In genomic region chr4:116222843-116223119, GRCm38 (mm10) we compare ENCODE assay signal across 9 mouse cellular contexts. TPM values are rescaled to one million over a fixed set of nuclear protein-coding genes. Genes with fewer than 3 reads are reported as not detected.
DNase-seq lines count a peak whose midpoint lies in the region; ATAC-seq and TF ChIP-seq lines count a peak whose summit lies in the region.
"Had no signal": no experiment of that assay in that cellular context is flagged by ENCODE, and none has a peak within 500 bp of the region (broad histone marks: within the 10 kb centered on the region; RNA-seq: fewer than 3 reads in every experiment).

No protein-coding gene starts in this region.

- TF ChIP-seq CTCF in lung, postnatal 0 days (IDR thresholded peaks at IDR 0.05) = no peak

- H3K9ac ChIP-seq in lung, postnatal 0 days (replicated peaks; ENCODE audit: low read depth) = 0 out of 2 replicates have a peak overlapping the region, but pooled peaks have one; percentile 75
- peak overlapping the region; percentile 98 for H3K9ac ChIP-seq in forebrain, embryonic 14.5 days (ENCODE audit: low read length)
- peak overlapping the region; percentile 95 for H3K9ac ChIP-seq in limb, embryonic 14.5 days (ENCODE audit: low read depth, low read length, severe bottlenecking)
- peak overlapping the region; percentile 91 for H3K9ac ChIP-seq in stomach, embryonic 16.5 days (ENCODE audit: low read length)

- no peaks in the 10 kb centered on the region for H3K4me1 ChIP-seq in lung, postnatal 0 days (ENCODE audit: insufficient read depth, low read depth, low read length)
- peaks cover 10% of the 10 kb centered on the region for H3K4me1 ChIP-seq in forebrain, embryonic 14.5 days (ENCODE audit: control insufficient read depth, insufficient read depth, low read length)
- H3K4me1 ChIP-seq in limb, embryonic 14.5 days (ENCODE audit: control insufficient read depth, insufficient read depth, low read length) = 0 out of 2 replicates have a peak, but pooled peaks cover 4% of the 10 kb centered on the region
- H3K4me1 ChIP-seq in stomach, embryonic 16.5 days (ENCODE audit: control insufficient read depth, insufficient read depth, low read length) = peaks cover 4% of the 10 kb centered on the region; the same call in 1 of the 2 replicates

- H3K36me3 ChIP-seq in lung, postnatal 0 days (ENCODE audit: insufficient read depth, low read length) = no peaks in the 10 kb centered on the region
- no peaks in the 10 kb centered on the region for H3K36me3 ChIP-seq in forebrain, embryonic 14.5 days (ENCODE audit: control insufficient read depth, insufficient read depth, low read length)
- H3K36me3 ChIP-seq in limb, embryonic 14.5 days (ENCODE audit: control insufficient read depth, insufficient read depth, low read length) = no peaks in the 10 kb centered on the region
- H3K36me3 ChIP-seq in stomach, embryonic 16.5 days (ENCODE audit: control insufficient read depth, insufficient read depth, low read length) = no peaks in the 10 kb centered on the region

- TF ChIP-seq POLR2A in limb, embryonic 14.5 days (IDR thresholded peaks at IDR 0.05; ENCODE audit: borderline replicate concordance, extremely low read depth, insufficient read depth, insufficient read length) = no peak

- 3% methylated on average over 6 of the region's 6 CpGs for WGBS in lung, postnatal 0 days
- WGBS in forebrain, embryonic 14.5 days = under 1% methylated on average over 6 of the region's 6 CpGs
- 5% methylated on average over 6 of the region's 6 CpGs for WGBS in limb, embryonic 14.5 days
- WGBS in stomach, embryonic 16.5 days = 6% methylated on average over 6 of the region's 6 CpGs

- DNase-seq in lung, postnatal 0 days (ENCODE audit: low spot score) = no peak
- no peak for DNase-seq in lung, postnatal 10 days
- DNase-seq in forebrain, embryonic 14.5 days (ENCODE audit: low spot score) = peak; percentile 30
- no peak for DNase-seq in limb, embryonic 14.5 days (ENCODE audit: low spot score)
- DNase-seq: right cerebral cortex, postnatal 14 days had no signal

- H3K4me2 ChIP-seq in lung, postnatal 0 days (replicated peaks; ENCODE audit: low read depth, low read length) = peak overlapping the region; percentile 84
- peak overlapping the region; percentile 53 for H3K4me2 ChIP-seq in forebrain, embryonic 14.5 days (ENCODE audit: low read length)
- peak overlapping the region; percentile 74 for H3K4me2 ChIP-seq in limb, embryonic 14.5 days (replicated peaks; ENCODE audit: low read depth, low read length, severe bottlenecking)
- H3K4me2 ChIP-seq in stomach, embryonic 16.5 days (ENCODE audit: low read depth, low read length) = peak overlapping the region; percentile 78

- no peaks in the 10 kb centered on the region for H3K27me3 ChIP-seq in lung, postnatal 0 days (replicated peaks; ENCODE audit: insufficient read depth, low read length)
- H3K27me3 ChIP-seq in forebrain, embryonic 14.5 days (replicated peaks; ENCODE audit: control insufficient read depth, insufficient read depth, low read length) = no peaks in the 10 kb centered on the region
- H3K27me3 ChIP-seq in limb, embryonic 14.5 days (ENCODE audit: control insufficient read depth, insufficient read depth, low read length) = no peaks in the 10 kb centered on the region
- no peaks in the 10 kb centered on the region for H3K27me3 ChIP-seq in stomach, embryonic 16.5 days (ENCODE audit: control insufficient read depth, insufficient read depth, low read length)

- no peak overlapping the region for H3K27ac ChIP-seq in lung, postnatal 0 days (ENCODE audit: low read length)
- H3K27ac ChIP-seq in forebrain, embryonic 14.5 days (ENCODE audit: low read depth, low read length) = peak overlapping the region; percentile 100; the same call in 1 of the 2 replicates
- H3K27ac ChIP-seq in limb, embryonic 14.5 days (replicated peaks; ENCODE audit: low read depth, low read length) = peak overlapping the region; percentile 99
- H3K27ac ChIP-seq in stomach, embryonic 16.5 days (ENCODE audit: low read length) = no peak overlapping the region

- no peak for TF ChIP-seq EP300 in lung, postnatal 0 days (IDR thresholded peaks at IDR 0.05)

- peak overlapping the region; percentile 67 for H3K4me3 ChIP-seq in lung, postnatal 0 days (ENCODE audit: low read depth, low read length)
- H3K4me3 ChIP-seq in forebrain, embryonic 14.5 days (ENCODE audit: low read depth, low read length) = peak overlapping the region; percentile 73
- H3K4me3 ChIP-seq in limb, embryonic 14.5 days (replicated peaks; ENCODE audit: low read length) = peak overlapping the region; percentile 76
- peak overlapping the region; percentile 87 for H3K4me3 ChIP-seq in stomach, embryonic 16.5 days (replicated peaks; ENCODE audit: low read length)

- ATAC-seq in lung, postnatal 0 days = no peak
- ATAC-seq in forebrain, embryonic 14.5 days = no peak
- ATAC-seq in limb, embryonic 14.5 days (ENCODE audit: low FRiP score, low read depth) = no peak
- ATAC-seq in stomach, embryonic 16.5 days (ENCODE audit: insufficient read depth, low FRiP score) = no peak
- ATAC-seq in erythroid progenitor cell, adult 5-6 weeks (replicated peaks; ENCODE audit: low FRiP score, poor library complexity, severe bottlenecking) = no peak
- ATAC-seq in megakaryocyte progenitor cell, adult 5-6 weeks (replicated peaks; ENCODE audit: poor library complexity) = no peak

- H3K9me3 ChIP-seq in lung, postnatal 0 days (ENCODE audit: low read length) = no peaks in the 10 kb centered on the region
- H3K9me3 ChIP-seq in forebrain, embryonic 14.5 days (replicated peaks; ENCODE audit: control insufficient read depth, low read length) = no peaks in the 10 kb centered on the region
- no peaks in the 10 kb centered on the region for H3K9me3 ChIP-seq in limb, embryonic 14.5 days (ENCODE audit: control insufficient read depth, low read length)
- H3K9me3 ChIP-seq in stomach, embryonic 16.5 days (replicated peaks; ENCODE audit: control insufficient read depth, low read length) = no peaks in the 10 kb centered on the region

RNA-seq across cellular contexts. Expression of gene Pik3r3, which starts 1.4 kb away (rescaled TPM):
- polyA plus RNA-seq in lung, postnatal 0 days (2015; fragmentation: Nextera tagmentation; extraction: Ambion mirVana) = 10.0 and 11.7 TPM in 2 replicates
- polyA plus RNA-seq in forebrain, embryonic 14.5 days (2014; fragmentation: Nextera tagmentation; extraction: Ambion mirVana) = 71.4 and 93.5 TPM in 2 replicates
- 24.8 and 27.1 TPM in 2 replicates for polyA plus RNA-seq in limb, embryonic 14.5 days (2012; rRNA removed)
- 14.7 and 21.7 TPM in 2 replicates for polyA plus RNA-seq in limb, embryonic 14.5 days (2014; fragmentation: Nextera tagmentation; extraction: Ambion mirVana)
- 12.3 and 12.6 TPM in 2 replicates for polyA plus RNA-seq in stomach, embryonic 16.5 days (2015; fragmentation: Nextera tagmentation; extraction: Ambion mirVana)
- total RNA-seq in erythroid progenitor cell, adult 5-6 weeks (2015; ENCODE audit: low replicate concordance) = 1.8 and 2.1 TPM in 2 replicates
- total RNA-seq in erythroid progenitor cell, adult 5-6 weeks (2017; ENCODE audit: low replicate concordance) = 0.26 and 5.7 TPM in 2 replicates
- 0.07 TPM in 2 replicates for total RNA-seq in megakaryocyte progenitor cell, adult 5-6 weeks (2015)
- 0.29 and 1.1 TPM in 2 replicates for total RNA-seq in megakaryocyte progenitor cell, adult 5-6 weeks (2017)

RNA-seq across cellular contexts. Expression of gene Gm49337, which starts 49.6 kb away (rescaled TPM):
- not detected in 2 replicates for polyA plus RNA-seq in lung, postnatal 0 days (2015; fragmentation: Nextera tagmentation; extraction: Ambion mirVana)
- not detected in 2 replicates for polyA plus RNA-seq in forebrain, embryonic 14.5 days (2014; fragmentation: Nextera tagmentation; extraction: Ambion mirVana)
- not detected in 2 replicates for polyA plus RNA-seq in limb, embryonic 14.5 days (2012; rRNA removed)
- polyA plus RNA-seq in limb, embryonic 14.5 days (2014; fragmentation: Nextera tagmentation; extraction: Ambion mirVana) = not detected in 2 replicates
- not detected in 2 replicates for polyA plus RNA-seq in stomach, embryonic 16.5 days (2015; fragmentation: Nextera tagmentation; extraction: Ambion mirVana)
- not detected in 2 replicates for total RNA-seq in erythroid progenitor cell, adult 5-6 weeks (2015; ENCODE audit: low replicate concordance)
- 1.7 TPM in 1 of 2 replicates, not detected in the other for total RNA-seq in erythroid progenitor cell, adult 5-6 weeks (2017; ENCODE audit: low replicate concordance)
- total RNA-seq in megakaryocyte progenitor cell, adult 5-6 weeks (2015) = 0.12 TPM in 1 of 2 replicates, not detected in the other
- total RNA-seq in megakaryocyte progenitor cell, adult 5-6 weeks (2017) = not detected in 2 replicates
- polyA plus RNA-seq: brain, embryonic 14.5 days had no signal

RNA-seq across cellular contexts. Expression of gene 1700042G07Rik, which starts 49.6 kb away (rescaled TPM):
- polyA plus RNA-seq in lung, postnatal 0 days (2015; fragmentation: Nextera tagmentation; extraction: Ambion mirVana) = not detected in 2 replicates
- polyA plus RNA-seq in forebrain, embryonic 14.5 days (2014; fragmentation: Nextera tagmentation; extraction: Ambion mirVana) = not detected in 2 replicates
- not detected in 2 replicates for polyA plus RNA-seq in limb, embryonic 14.5 days (2012; rRNA removed)
- not detected in 2 replicates for polyA plus RNA-seq in limb, embryonic 14.5 days (2014; fragmentation: Nextera tagmentation; extraction: Ambion mirVana)
- not detected in 2 replicates for polyA plus RNA-seq in stomach, embryonic 16.5 days (2015; fragmentation: Nextera tagmentation; extraction: Ambion mirVana)
- not detected in 2 replicates for total RNA-seq in erythroid progenitor cell, adult 5-6 weeks (2015; ENCODE audit: low replicate concordance)
- total RNA-seq in erythroid progenitor cell, adult 5-6 weeks (2017; ENCODE audit: low replicate concordance) = not detected in 2 replicates
- not detected in 2 replicates for total RNA-seq in megakaryocyte progenitor cell, adult 5-6 weeks (2015)
- not detected in 2 replicates for total RNA-seq in megakaryocyte progenitor cell, adult 5-6 weeks (2017)
- polyA plus RNA-seq: brain, embryonic 14.5 days had no signal

RNA-seq across cellular contexts. Expression of gene Tspan1, which starts 55.4 kb away (rescaled TPM):
- 118 and 131 TPM in 2 replicates for polyA plus RNA-seq in lung, postnatal 0 days (2015; fragmentation: Nextera tagmentation; extraction: Ambion mirVana)
- not detected in 2 replicates for polyA plus RNA-seq in forebrain, embryonic 14.5 days (2014; fragmentation: Nextera tagmentation; extraction: Ambion mirVana)
- not detected in 2 replicates for polyA plus RNA-seq in limb, embryonic 14.5 days (2012; rRNA removed)
- not detected in 2 replicates for polyA plus RNA-seq in limb, embryonic 14.5 days (2014; fragmentation: Nextera tagmentation; extraction: Ambion mirVana)
- polyA plus RNA-seq in stomach, embryonic 16.5 days (2015; fragmentation: Nextera tagmentation; extraction: Ambion mirVana) = 76.4 and 99.5 TPM in 2 replicates
- not detected in 2 replicates for total RNA-seq in erythroid progenitor cell, adult 5-6 weeks (2015; ENCODE audit: low replicate concordance)
- total RNA-seq in erythroid progenitor cell, adult 5-6 weeks (2017; ENCODE audit: low replicate concordance) = not detected in 2 replicates
- not detected in 2 replicates for total RNA-seq in megakaryocyte progenitor cell, adult 5-6 weeks (2015)
- 0.07 TPM in 1 of 2 replicates, not detected in the other for total RNA-seq in megakaryocyte progenitor cell, adult 5-6 weeks (2017)

Comparison
In these comparisons a context has a peak if more than half of its experiments do, and no peak if none do; other contexts are left out.
1. H3K27ac ChIP-seq: peak in forebrain, embryonic 14.5 days (single experiment) and limb, embryonic 14.5 days (single experiment); none in lung, postnatal 0 days (single experiment) and stomach, embryonic 16.5 days (single experiment).
2. Peak in every context shown above with its lines, with median percentiles within 50 percentile points of each other: H3K4me2 ChIP-seq, H3K4me3 ChIP-seq and H3K9ac ChIP-seq.